Mouse (Mus musculus): ENCODE data around the gene Bpifc.

DNA sequence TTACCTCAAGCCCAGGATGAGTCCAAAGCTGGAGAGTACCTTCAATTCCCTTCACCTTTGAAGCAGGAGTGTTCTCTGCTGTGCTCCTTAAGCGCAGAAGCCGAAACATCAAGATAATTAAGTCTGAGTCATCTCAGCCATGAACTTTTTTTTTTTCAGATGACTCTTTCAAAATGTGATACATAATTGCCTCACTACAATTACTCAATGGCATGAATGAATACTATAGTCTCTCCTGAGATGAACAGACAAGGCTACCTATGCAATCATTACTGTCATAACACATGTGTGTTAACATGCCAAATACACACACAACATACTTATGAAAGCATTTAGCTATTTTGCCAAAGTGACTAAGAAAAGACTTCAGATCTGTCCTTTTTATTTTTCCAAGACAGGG, at the start of gene Bpifc:
- TF ChIP-seq CTCF (IDR thresholded peaks at IDR 0.05) (no peak), EP300 (IDR thresholded peaks at IDR 0.05) (no peak)

All from lung, postnatal 0 days (tissue).